Mouse (Mus musculus) frontal cortex, postnatal 14 days (tissue): Measurements from ENCODE around the gene Pltp.

Source experiments
- DNase-seq, 2 experiments: peaks; one replicate each; pipeline ENCODE4 v3.0.0; 2022; ENCODE audit warnings: low spot score in 2 of 2

The Pltp gene

DNA sequence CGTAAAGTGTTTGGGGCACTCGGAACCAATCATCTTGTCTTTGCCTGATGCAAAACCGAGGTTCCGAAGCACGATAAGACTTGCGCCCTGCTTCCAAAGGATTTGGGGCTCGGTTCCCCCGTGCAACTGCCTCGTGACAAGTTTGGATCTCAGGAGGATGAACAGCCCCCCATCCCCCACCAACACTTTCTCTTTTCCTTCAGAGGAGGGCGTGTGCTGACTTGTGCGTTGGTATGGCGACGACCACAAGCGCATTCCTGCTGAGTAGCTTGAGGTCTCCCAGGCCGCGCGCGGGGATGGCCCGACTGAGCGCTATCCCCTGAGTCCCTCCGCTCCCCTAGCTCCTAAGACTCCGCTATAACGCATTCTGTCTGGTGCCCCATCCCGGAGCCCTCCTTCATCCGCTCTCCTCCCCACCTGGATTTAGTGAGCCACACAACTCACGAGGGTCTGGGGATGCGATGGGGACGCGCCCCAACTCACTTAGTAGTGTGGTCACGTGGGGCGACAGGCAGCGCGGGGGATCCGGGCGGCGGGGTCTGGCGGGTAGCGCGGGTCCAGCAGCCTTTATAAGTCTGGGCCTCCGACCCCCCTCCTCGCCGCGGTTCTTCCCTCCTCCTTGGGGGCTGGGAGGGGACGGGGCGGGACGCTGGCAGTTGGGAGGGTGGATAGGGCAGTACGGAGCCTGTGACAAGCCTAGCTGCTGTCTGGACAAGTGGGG is at the start of gene Pltp:
Gene Pltp (minus strand): TSS at position 611 of the 721 bp plus-strand sequence.
- DNase-seq, result no peak

DNA sequence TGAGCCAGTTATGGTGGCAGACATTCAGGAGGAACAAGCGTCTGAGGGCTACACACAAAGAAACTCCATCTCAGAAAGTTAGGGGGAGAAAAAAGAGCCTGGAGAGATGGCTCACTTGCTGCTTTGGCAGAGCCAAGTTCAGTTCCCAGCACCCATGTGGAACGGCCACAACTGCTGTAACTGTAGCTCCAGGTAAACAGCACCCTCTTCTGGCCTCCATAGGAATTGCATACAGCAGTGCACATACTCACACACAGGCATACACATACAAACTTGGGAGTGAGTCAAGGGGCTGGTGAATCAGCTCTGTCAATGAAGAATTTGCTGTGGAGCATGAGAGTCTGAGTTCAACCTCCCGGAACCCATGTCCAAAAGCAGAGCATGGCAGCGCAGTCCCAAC is 48.6 kb upstream of the Pltp start:
- DNase-seq, result no peak

DNA sequence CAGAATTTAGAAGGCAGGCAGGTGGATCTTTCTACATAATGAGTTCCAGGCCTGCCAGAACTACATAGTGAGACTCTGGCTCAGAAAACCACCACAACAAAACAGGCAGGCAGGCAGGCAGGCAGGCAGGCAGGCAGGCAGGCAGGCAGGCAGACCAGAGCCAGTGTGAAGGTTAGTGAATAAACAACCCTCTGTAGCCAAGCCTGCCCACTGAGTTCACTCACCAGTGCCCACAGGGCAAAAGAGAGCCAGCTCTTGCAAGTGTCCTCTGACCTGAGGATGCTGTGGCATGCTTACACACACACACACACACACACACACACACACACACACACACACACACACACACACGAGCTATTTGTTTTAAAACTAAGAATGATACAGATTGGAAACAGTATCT is 46.0 kb upstream of the Pltp start:
- no peak for DNase-seq

DNA sequence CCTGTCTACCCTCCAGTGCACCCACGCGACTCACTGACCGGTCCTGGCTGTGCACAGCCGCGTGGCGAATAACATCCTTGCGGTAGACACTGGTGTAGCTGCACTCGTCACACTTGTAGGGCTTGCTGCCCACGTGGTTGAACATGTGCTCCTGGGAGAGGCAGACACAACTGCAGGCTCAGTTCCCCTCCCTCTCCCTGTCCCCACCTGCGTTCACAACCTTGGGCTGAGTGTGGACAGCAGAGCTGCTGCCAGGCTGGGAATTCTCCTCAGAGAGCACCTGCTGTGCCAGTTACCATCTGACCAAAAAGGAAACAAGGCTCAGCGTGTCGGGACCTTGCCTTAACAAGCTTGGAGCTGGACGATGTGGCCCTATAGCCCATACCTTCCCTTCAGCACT is 43.9 kb upstream of the Pltp start:
- no peak for DNase-seq

DNA sequence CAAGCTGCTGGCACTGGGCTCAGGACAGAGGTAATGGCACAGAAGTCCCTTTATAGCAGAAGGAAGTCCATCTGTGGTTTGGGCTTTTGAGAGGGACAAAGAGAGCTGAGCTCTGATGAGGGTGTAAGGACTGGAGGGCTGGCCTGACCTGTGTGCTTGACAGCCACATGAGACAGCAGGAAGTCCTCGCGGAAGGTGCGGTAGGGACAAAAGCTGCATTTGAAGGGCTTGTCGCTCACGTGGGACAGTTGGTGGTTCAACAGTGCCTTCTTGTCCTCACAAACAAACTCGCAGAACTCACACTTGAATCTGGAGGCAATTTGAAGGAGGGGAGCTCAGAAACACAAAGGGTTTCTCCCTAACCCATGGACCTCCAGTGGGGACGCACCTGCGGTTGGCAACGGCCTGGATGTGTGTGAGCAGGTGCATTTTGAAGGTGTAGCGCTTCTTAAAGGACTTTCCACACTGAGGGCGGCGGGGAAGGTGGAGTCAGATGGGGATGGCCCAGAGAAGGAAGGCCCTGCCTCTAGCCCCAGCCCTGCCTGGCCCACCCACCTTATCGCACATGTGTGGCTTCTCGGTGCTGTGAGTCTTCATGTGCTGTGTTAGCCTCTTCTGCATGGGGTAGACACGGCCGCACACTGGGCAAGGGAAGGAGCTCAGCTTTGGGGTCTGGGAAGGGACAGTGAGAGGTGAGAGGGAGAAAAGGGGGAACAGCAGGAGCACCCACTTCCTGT is 42.4 kb upstream of the Pltp start:
- no peak for DNase-seq

DNA sequence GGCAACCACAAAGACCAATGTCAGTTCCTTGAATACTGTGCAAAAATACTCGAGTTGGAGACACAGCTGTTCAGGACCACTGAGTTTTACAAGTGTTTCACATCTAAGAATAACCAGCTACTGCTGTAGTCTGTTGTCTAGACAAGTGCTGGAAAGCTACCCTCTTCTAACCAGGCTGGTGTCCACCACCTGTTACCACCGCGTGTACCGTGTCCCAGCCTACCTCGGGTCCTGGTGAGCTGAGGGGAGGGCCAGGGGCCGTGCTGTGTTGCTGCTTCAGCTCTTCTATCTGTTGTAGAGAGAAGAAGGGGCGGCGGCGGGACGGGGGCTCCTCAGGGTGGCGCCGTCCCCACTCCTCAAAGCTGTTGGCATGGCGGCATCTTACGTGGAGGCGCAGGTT is 41.5 kb upstream of the Pltp start:
- no peak for DNase-seq

DNA sequence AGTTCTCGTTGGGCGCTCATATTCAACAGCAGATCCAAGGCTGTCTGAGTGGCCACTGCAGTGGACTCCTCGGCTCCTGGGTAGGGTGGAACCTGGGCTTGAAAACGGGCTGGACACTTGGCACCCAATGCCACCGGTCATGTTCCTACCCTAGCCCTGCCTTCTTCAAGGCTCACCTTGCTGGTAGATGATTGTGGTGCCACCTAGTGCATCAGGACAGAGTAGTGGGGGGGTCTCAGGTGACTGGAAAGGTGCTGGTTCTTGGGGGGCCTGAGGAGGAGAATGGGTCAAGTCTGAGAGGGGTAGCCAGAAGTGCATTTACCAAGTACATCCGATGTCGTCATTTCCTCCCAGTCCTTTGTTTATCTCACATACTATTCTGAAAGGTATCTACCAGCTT is 40.5 kb upstream of the Pltp start:
- DNase-seq, result no peak

DNA sequence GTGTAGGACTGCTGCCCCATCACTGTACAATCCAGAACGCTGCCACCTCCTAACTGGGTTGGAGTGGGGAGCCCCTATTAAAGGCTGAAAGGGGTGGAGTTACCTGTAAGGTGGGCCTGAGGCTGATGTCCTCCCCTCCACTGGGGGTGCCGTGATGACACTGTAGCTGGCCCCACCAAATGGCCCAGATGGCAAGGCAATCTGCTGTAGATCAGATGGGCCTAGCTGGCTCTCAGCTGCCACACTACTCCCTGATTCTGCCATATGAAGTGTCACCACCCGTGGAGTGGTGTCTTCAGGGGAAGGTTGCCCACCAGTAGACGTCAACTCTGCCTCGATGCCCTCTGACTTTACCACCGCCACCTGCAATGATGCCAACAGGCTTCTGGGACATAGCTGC is 38.4 kb upstream of the Pltp start:
- DNase-seq, result no peak

DNA sequence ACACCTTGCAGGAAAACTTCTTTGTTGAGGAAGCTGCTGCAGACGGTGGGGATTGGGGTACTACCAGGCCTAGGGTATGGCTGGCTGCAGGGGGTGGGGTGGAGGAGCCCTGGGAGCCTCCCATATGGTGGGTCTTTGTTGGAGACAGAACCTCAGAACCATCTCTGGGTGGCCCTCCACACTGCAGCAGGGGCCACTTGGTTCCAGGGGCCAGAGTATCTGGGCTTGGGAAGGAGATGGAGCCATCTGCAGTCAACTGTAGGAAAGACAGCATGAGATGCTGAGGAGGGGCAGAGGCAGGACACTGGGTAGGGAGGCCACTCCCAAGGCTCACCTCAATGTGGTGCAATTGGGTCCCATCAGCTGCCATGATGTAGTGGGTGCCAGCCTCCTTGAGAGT is 37.1 kb upstream of the Pltp start:
- no peak for DNase-seq

DNA sequence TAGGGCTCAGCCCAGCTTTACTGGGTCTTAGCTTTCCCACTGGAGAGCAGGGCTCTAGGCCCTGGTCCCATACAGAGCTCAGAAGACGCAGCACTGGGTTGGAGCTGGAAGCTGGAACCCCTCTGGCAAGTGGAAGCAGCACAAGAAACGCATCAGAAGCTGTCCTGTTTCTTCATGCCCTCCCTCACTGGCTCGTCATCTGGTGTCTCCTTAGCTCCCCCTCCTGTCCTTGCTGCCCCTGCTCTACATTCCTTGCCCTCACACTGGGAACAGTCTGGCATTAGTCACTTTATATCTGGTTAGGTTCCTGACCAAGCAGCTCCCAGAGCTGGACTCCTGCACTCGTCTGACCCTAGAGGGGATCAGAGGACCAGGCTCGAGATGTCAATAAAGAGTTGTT is 36.5 kb upstream of the Pltp start:
- no peak for DNase-seq

DNA sequence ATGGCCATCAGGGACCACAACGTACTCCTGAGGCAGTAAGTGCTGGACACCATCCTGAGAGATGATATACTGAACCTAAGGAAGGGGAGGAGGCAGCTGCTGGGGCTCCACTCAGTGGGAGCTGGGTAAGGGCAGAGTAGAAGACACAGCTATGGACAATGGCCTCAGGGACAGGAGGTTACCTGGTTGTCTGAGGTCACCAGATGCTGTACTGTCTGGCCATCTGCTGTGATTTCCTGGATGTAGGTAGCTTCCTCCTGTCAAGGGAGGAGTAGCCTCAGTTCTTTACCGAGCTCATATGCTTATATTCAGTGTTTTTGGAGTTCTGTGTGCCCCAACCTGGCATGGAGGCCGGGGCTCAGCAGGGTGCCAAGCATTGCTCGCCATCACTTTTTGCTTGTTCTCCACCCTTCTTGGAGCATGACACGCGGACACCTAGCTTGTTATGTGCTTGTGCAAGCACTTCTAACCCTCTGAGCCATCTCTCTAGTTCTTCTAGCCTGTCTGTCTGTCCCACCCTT is 35.2 kb upstream of the Pltp start:
- DNase-seq, result no peak

DNA sequence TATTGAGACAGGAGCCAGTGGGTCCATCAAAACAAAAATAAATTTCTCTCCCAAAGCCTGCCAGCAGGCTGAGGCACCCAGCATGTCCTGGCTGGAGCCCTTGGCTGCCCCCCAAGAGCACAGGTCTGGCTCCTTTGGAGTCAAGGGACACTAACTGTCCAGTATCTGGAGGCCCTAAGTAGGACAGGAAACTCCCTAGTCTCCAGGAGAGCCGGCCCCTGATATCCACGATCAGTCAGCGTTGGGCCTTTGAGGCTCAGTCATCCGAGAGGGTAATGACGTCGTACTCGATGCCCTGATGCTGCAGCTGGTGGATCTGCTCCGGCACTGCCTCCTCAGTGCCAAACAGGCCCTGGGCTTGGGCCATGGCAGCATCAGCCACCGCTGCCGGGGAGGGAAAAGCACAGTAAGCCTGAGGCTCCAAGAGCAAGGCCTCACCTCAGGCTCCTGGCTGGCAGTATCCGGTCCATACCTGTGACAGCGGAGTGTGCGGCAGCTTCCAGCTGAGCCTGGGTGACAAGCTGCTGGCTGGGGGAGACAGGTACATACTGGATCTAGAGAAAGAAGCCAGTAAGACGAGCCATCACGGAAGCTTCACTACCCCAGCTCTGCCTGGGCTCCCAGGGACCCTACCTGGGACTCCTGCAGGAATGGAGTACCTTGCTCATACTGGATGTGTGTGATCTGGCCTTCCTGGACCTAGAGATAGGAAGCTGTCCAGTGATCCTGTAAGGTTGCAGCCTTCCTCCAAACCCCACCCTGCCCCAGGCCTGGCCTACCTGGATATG is 34.6 kb upstream of the Pltp start:
- DNase-seq, result no peak

DNA sequence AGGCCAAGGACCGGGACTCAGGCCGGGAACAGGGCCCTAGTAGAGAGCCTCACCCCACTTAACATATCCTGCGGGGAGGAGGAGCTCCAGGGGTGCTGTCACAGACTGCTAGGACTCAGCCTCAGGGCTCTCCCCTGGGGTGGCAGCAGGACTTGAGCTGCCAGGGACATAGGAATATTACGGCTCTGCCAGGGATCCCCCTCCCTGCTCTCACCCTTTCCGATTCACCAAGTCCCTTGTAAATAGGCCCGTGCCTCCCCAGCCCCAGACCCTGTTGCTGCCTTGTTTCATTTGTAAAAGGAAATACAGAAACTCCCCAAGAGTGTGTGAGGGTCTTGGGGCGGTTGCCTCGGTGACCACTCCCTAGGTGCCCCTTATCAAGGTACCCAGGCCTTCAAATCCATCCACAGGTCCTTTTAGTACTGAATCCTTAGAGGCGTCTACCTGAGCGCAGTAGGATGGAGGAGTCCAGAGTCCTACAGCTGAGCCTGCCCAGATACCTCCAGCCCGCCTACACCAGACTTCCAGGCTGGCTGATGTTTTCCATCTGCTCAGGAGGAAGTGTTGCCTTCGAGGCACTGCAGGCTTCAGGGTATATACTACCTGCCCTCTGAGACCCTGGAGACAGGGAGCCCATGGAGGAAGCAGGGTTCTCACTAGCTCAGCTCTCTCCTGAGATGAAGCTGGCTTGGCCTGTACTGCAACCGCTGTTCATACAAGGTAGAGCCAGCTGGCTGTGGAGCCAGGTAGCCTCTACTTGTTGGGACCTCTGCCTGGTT is 33.7 kb upstream of the Pltp start:
- no peak for DNase-seq

DNA sequence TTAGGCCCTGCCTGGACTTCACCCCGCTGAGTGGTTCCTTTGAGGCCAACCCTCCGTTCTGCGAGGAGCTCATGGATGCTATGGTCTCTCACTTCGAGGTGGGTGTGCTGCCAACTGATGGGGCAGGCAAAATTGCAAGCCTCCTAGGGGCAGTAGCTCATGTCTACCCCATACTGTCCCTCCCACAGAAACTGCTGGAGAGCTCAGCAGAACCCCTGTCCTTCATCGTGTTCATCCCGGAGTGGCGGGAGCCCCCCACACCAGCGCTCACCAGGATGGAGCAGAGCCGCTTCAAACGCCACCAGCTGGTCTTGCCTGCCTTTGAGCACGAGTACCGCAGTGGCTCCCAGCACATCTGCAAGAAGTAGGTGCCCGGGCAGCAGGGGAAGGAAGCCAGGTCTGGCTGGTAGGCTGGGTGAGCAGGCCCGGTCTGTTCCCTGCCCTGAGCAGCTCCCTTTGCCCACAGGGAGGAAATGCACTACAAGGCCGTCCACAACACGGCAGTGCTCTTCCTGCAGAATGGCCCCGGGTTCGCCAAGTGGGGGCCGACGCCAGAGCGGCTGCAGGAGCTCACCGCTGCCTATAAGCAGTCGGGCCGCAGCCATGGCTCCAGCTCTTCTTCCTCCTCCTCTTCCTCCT is 33.0 kb upstream of the Pltp start:
- no peak for DNase-seq

DNA sequence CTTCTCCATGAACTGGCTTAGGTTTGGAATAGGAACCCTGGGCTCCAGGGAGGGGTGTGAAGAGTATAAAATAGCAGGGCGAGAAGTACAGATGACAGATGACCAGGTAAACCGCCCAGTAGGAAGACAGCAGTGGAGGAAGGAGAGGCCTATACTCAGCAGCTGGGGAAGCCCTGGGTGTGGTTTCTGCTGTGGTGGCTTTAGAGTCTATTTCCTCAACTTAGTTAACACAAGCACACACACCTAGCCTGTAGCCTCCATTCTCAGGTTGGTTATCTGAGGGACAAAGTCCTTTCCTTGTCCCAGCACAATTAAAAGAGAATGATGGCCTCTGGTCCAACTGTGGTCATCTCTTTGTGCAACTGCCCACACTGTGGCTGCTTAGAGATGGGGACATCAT is 32.4 kb upstream of the Pltp start:
- no peak for DNase-seq

DNA sequence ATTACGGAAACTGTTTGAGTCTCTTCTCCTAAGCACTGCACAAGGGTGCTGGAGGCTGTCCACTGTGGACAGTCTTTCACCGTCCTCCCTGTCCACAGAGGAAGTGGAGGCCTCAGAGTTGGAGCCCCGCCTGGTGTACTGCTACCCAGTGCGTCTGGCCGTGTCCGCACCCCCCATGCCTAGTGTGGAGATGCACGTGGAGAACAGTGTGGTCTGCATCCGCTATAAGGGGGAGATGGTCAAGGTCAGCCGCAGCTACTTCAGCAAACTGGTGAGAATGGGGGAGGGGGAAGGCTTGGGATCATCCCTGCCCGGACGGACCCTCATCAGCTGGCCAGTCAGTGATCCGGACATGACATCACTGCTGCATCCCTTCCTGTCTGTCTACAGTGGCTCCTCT is 31.5 kb upstream of the Pltp start:
- no peak for DNase-seq

DNA sequence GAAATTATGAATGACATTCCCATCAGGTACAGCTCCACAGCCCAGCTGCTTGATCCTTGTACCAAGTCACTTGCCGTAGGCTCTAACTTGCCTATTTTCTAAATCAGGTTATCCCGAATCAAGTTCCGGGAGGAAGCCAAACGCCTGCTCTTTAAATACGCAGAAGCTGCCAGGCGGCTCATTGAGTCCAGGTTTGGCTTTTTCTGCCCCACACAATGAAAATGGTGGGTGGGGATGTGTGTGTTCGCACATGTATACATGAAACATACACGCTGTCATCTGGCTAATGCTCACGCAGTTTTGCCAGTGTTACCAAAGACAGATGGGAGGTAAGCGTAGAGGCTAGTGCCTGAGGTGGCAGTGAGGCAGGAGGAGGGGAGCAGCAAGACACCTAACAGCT is 29.1 kb upstream of the Pltp start:
- no peak for DNase-seq

DNA sequence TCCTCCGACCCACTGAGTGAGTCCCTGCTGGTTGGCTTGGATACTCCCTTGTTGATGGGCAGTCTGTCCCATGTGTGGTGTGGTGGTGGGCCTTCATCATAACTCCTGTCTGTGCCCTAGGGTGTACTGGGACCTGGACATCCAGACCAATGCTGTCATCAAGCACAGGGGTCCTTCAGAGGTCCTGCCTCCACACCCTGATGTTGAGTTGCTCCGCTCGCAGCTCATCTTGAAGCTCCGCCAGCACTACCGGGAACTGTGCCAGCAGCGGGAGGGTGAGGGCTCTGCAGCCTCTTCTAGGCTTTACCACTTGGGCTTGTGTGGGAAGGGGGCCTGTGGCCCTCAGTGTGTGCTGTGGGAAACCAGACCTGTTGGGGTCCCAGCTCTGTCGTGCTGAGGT is 28.3 kb upstream of the Pltp start:
- DNase-seq, result peak; percentile 73 to 78

DNA sequence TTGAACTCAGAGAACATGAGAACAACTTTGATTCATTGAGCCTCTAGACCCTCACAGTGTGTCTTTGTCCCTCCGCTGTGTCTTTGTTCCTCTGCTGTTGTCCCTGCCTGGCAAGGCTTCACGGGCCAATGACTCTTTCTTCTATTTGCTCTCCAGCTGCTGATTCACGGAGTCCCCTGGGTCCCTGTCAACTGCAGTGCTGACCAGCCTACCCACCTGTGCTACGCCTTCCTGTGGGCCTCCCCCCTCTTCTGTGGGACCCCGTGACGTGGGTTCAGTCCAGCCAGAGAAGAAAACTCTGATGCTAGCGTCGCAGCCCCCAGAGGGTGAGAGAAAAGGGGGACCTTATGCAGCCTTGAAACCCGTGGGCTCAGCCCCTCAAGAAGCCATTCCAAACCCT is 25.1 kb upstream of the Pltp start:
- DNase-seq, result no peak

DNA sequence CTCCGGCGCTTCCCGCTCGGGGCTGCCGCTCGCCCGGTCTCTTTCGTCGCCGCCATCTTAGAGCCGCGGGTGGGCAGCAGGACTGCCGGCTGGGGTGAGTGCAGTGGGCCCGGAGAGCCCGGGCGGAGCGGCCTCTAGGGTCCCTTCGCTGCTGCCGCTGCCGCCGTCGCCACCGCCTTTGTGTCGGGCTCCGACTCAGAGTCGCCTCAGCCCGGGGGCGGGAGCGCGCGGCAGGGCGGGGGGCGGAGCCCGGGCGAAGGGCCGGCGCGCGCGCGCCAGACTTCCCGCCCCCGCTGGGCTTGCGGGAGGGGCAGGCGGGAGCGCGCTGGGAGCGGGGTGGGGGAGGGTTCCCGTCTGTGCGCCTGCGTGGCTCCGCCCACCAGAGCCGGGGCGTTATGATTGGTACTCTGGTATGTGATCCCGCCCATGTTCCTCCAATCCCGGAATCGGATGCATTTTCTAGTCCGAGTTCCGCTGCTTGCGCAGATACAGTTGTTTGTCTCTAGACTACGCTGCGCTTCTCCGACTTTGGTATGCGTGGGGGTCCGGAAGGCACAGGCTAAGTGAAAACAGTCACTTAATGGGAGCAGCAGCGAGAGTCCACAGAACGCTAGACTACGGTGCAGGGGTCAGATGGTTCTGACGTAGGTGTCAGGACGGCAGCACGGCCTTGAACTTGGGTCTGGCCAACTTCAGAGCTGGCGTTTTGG is 22.2 kb upstream of the Pltp start:
- DNase-seq, result peak; percentile 90 to 91

DNA sequence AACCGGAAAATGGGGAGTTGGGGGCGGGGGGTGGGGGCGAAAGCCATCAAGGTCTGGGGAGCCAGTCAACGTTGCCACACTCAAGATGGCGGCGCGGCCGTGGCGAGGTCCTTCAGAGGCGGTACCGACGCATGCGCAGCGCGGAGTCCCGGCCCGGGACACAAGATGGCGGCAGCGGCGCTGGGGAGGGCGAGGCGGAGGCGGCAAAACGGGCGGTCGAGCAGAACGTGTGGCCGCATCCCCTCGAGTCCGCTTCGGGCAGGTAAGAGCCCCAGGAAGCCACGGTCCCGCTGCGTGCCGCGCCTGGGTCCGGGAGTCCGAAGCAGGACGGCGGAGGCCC is 21.7 kb upstream of the Pltp start, which contains the start of gene Pcif1:
Gene Pcif1 (plus strand): TSS at position 77 of the 340 bp plus-strand sequence.
- DNase-seq, result peak; percentile 81 to 88
